Mouse (Mus musculus): ENCODE results near the gene Adam34. TPM values are rescaled to one million over a fixed set of nuclear protein-coding genes. Genes with fewer than 3 reads are reported as not detected.
"Not testable (repeated sequence)": the region's sequence is repeated elsewhere in the genome, so short reads cannot be mapped to it uniquely, and the experiment has no call there.

Gene Adam34
- polyA plus RNA-seq (2015; fragmentation: Nextera tagmentation; extraction: Ambion mirVana), result not detected in 2 replicates

DNA sequence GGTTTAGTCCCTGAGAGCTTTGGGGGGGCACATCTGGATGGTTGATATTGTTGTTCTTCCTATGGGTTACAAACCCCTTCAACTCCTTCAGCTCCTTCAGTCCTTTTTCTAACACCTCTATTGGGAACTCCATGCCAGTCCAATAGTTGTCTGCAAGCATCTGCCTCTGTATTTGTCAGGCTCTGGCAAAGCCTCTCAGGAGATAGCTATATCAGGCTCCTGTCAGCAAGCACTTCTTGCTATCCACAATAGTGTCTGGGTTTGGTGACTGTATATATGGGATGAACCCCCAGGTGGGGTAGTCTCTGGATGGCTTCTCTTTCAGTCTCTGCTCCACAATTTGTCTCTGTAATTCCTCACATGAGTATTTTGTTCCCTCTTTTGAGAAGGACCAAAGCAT lies at the start of gene Adam34:
Gene Adam34, minus strand, starts transcription at position 101 of the 400 bp plus-strand sequence.
- Histone ChIP-seq H3K27ac (ENCODE audit: low read length) (no peak within 1 kb of the TSS), H3K4me1 (ENCODE audit: control insufficient read depth, insufficient read depth, low read length) (no peaks in the 10 kb centered on the region), H3K4me2 (ENCODE audit: low read depth, low read length) (no peak within 1 kb of the TSS), H3K4me3 (ENCODE audit: low read length) (no peak within 1 kb of the TSS), H3K36me3 (ENCODE audit: control insufficient read depth, insufficient read depth, low read length) (no peaks in the 10 kb centered on the region), H3K27me3 (replicated peaks; ENCODE audit: control insufficient read depth, insufficient read depth, low read length) (no peaks in the 10 kb centered on the region), H3K9me3 (ENCODE audit: control insufficient read depth, low read length) (no peaks in the 10 kb centered on the region), H3K9ac (ENCODE audit: low read depth, low read length) (no peak within 1 kb of the TSS)
- no peak for ATAC-seq

GRCm38 (mm10) chr8:43627176-43627575 lies 82.7 kb downstream of the Adam34 start, which contains the start of gene Gm5346:
Gm5346 (minus strand) TSS chr8:43627276.
- H3K27ac ChIP-seq (ENCODE audit: low read length), result no peak within 1 kb of the TSS
- H3K4me2 ChIP-seq (ENCODE audit: low read depth, low read length), result no peak within 1 kb of the TSS
- no peaks in the 10 kb centered on the region for H3K27me3 ChIP-seq (replicated peaks; ENCODE audit: control insufficient read depth, insufficient read depth, low read length)
- no peak within 1 kb of the TSS for H3K9ac ChIP-seq (ENCODE audit: low read depth, low read length)
- WGBS, result 88% methylated on average over 3 of the region's 3 CpGs
- no peaks in the 10 kb centered on the region for H3K36me3 ChIP-seq (ENCODE audit: control insufficient read depth, insufficient read depth, low read length)
- H3K9me3 ChIP-seq (ENCODE audit: control insufficient read depth, low read length), result no peaks in the 10 kb centered on the region
- no peak for ATAC-seq
- no peaks in the 10 kb centered on the region for H3K4me1 ChIP-seq (ENCODE audit: control insufficient read depth, insufficient read depth, low read length)
- H3K4me3 ChIP-seq (ENCODE audit: low read length), result no peak within 1 kb of the TSS

DNA sequence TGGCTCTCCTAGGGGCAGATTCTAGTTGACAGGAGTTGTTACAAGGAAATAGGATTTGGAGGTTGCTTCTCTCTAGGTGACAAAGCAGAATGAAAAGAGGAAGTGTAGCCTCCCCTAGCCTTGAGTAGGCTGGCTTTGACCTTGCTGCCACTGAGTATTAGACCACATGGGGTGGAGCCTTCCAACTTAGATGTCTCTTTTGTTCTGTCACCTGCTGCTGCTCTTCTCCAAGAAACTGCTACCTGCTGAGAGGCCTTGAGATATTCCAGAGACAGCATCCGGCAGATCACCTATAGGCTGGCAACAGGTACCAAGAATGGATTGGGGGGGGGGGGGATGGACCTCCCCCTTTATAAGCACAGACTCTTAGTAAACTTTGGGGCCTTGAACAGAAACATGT lies 93.8 kb downstream of the Adam34 start:
- H3K27ac ChIP-seq (ENCODE audit: low read length), result no peak overlapping the region
- H3K4me1 ChIP-seq (ENCODE audit: control insufficient read depth, insufficient read depth, low read length), result no peaks in the 10 kb centered on the region
- H3K4me2 ChIP-seq (ENCODE audit: low read depth, low read length), result no peak overlapping the region
- H3K36me3 ChIP-seq (ENCODE audit: control insufficient read depth, insufficient read depth, low read length), result no peaks in the 10 kb centered on the region
- H3K9ac ChIP-seq (ENCODE audit: low read depth, low read length), result no peak overlapping the region
- no peaks in the 10 kb centered on the region for H3K27me3 ChIP-seq (replicated peaks; ENCODE audit: control insufficient read depth, insufficient read depth, low read length)
- 95% methylated on average over 1 of the region's 1 CpGs for WGBS
- no peak for ATAC-seq
- no peaks in the 10 kb centered on the region for H3K9me3 ChIP-seq (ENCODE audit: control insufficient read depth, low read length)
- no peak overlapping the region for H3K4me3 ChIP-seq (ENCODE audit: low read length)

DNA sequence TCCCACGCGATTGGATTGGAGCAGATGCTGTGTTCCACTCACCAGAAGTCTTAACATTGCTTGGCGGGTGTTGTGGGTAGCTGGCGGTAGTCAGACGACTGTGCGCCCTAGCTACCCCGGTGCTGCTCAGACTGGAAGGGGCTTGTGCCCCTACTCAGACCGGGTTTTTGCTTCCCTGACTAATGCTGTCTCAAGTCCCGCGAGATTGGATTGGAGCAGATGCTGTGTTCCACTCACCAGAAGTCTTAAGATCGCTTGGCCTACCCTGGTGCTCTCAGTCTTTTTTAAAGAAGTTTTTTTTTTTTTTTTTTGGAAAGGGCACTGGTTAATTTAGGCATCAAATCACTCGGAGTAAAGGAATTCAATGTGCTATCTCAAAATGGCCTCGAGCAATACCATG lies 106.2 kb downstream of the Adam34 start:
- not testable (repeated sequence) for H3K9me3 ChIP-seq (ENCODE audit: control insufficient read depth, low read length); ATAC-seq; H3K36me3 ChIP-seq (ENCODE audit: control insufficient read depth, insufficient read depth, low read length); H3K4me3 ChIP-seq (ENCODE audit: low read length); H3K27ac ChIP-seq (ENCODE audit: low read length); H3K9ac ChIP-seq (ENCODE audit: low read depth, low read length); H3K4me1 ChIP-seq (ENCODE audit: control insufficient read depth, insufficient read depth, low read length); H3K4me2 ChIP-seq (ENCODE audit: low read depth, low read length); H3K27me3 ChIP-seq (replicated peaks; ENCODE audit: control insufficient read depth, insufficient read depth, low read length)
- WGBS, result 77% methylated on average over 13 of the region's 13 CpGs

DNA sequence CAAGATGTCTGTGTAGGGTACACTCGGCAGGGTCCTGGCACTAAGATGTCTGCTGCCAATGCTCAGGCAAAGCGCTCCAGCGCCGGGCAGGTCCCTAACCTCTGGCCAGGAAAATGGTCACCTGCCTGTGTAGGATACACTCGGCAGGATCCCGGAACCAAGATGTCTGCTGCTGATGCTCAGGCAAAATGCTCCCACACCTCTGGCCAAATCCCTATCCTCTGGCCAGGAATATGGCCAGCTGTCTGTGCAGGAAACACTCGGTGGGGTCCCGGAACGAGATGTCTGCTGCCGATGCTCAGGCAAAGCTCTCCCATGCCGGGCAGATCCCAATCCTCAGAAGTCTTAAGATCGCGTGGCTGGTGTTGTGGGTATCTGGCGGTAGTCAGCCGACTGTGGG lies 106.7 kb downstream of the Adam34 start:
- WGBS, result 93% methylated on average over 15 of the region's 15 CpGs
- not testable (repeated sequence) for H3K4me1 ChIP-seq (ENCODE audit: control insufficient read depth, insufficient read depth, low read length); H3K27ac ChIP-seq (ENCODE audit: low read length); H3K27me3 ChIP-seq (replicated peaks; ENCODE audit: control insufficient read depth, insufficient read depth, low read length); H3K9ac ChIP-seq (ENCODE audit: low read depth, low read length); H3K9me3 ChIP-seq (ENCODE audit: control insufficient read depth, low read length); H3K36me3 ChIP-seq (ENCODE audit: control insufficient read depth, insufficient read depth, low read length); H3K4me3 ChIP-seq (ENCODE audit: low read length); H3K4me2 ChIP-seq (ENCODE audit: low read depth, low read length); ATAC-seq

Other genes with a start within 250 kb of the Adam34 start
- not detected in 2 replicates for gene Adam26b, start 181.9 kb downstream of the Adam34 start, polyA plus RNA-seq (2015; fragmentation: Nextera tagmentation; extraction: Ambion mirVana)
- not detected in 2 replicates for gene Adam26a, start 133.3 kb downstream of the Adam34 start, polyA plus RNA-seq (2015; fragmentation: Nextera tagmentation; extraction: Ambion mirVana)
- not detected in 2 replicates for gene Gm5346, start 82.8 kb downstream of the Adam34 start, polyA plus RNA-seq (2015; fragmentation: Nextera tagmentation; extraction: Ambion mirVana)

Measured in intestine, embryonic 16.5 days (tissue).